Mouse (Mus musculus) naive thymus-derived CD4-positive, alpha-beta T cell, adult 2 months (primary cell): Measurements from ENCODE around the gene Acss2.

Experiments
- DNase-seq: peaks from one replicate; pipeline ENCODE4 v3.0.0-alpha.2; 2011; ENCODE audit warnings: low read depth

Gene Acss2

DNA sequence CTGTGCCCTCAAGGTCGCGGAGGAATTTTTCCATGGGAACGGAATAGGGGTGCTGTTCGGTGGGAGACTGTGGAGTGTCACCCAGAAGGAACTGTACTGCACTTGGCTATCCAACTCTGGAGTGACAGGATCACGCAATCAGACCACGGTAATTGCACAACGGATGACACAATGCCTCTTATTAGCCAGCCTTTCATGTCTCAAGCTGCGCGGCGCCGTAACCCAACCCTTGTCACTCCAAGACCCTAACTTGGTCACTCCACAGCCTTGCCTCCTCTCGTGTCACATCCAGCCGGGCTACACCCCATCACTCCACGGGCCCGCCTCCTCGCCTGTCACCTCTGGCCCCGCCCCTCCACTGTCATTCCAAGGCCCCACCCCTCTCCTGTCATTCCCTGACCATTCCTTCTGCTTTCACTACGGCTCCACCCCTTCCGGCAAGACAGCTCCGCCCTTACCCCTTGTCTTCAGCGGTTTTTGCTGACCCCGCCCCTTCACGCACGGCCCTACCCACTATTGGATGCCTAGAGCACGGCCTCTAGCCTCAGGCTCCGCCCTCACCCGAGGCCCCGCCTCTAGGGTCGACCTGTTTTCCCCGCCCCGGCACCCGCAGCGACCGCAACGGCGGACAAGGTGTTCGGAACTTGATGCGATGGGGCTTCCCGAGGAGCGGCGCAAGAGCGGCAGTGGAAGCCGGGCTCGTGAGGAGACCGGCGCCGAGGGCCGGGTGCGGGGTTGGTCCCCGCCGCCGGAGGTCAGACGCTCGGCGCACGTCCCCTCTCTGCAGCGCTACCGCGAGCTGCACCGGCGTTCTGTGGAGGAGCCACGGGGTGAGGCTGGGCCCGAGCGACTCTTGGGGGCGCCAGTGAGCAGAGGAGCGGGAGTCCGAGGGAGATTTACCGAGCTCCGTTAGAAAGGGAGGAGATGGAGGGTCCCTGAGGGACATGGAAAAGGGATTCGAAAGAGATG, at the start of gene Acss2, which contains the start of gene Ggt7:
TSS of gene Acss2 (plus strand) at position 494 of the 969 bp plus-strand sequence.
TSS of gene Ggt7 (minus strand) at position 783 of the 969 bp plus-strand sequence.
- DNase-seq: peak; percentile 98

DNA sequence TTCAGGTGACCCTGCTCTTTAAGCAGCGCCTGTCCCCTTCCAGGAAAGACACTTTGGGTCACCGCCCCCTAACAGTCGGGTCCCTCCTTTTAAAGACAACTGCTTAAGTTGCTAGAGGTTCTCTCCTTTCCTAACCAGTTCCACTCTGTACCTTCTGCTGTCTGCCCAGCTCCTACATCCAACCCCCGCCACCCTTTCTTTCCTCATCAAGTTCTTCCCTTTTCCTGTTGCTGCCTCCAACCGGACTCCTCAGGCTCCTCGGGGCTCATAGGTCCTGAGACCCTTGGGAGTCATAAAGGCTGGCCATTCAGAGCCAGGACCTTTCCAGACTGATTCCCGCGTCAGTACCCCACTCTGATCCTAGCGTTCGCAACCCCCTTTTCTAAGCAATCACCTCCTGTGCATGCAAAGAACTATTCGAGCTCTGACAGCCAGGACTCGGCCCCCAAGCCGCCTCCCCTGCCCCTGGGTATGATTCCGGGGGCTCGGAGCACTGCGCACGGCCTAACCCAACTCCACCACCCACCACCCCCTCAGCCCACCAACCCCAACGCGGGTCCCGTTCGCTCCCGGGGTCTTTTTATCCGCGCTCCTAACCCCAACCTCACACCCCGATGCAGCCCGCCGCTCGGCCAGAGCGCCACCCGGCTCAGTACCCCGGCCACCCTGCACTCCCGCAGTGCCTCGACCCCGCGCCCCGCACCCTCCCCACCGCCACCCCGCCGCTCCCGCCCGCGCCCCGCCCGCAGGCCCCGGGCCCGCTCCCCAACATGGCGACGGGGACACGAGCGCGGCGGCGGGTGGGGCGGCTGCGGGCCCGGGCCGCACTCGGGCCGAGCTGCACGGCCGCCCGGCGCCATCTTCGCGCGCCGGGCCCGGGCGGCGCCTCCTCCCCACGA, 44.8 kb upstream of the Acss2 start:
- peak; percentile 53 for DNase-seq

DNA sequence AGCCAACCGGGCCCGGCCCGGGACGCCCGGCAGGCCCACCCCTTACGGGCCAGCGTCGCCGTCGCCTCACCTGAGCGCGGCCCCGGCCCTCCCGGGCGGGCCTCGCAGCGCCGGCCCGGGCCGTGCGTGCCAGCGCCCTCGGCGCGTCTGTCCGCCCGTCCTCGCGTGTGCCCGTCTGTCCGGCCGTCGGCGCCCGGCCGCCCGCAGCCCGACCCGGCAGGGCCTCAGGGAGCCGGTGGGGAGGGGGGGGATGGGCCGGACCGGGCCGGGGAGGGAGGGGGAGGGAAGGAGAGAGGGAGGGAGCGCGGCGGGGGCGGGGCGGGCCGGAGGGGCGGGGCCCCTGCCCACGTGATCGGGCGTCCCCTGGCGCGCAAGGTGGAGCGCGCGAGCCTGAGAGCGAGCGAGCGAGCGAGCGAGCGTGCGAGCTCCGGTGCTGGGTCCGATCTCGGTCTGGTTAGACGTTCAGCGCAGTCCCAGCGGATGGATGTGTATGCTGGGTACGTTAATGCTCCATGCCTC, 44.1 kb upstream of the Acss2 start, which contains the start of gene Ncoa6:
TSS of gene Ncoa6 (minus strand) at position 325 of the 519 bp plus-strand sequence.
- peak; percentile 82 for DNase-seq

DNA sequence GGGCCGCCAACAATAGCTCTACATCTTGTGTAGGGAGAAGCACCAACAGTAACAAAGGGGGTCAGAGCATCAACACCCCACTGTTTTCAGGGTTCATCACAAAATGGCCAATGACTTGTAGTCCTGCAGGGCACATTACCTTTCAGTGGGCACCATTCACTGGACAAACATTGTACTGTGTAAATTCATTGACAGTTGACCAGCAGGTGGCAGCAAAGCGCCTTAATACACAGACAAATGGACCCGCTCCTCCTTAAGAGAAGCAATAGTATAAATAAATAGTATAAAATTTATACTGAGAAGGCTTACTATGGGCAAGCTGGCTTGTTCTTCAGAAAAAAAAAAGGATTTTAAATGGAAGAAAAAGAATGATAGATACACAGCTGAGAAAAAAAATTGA, 35.7 kb upstream of the Acss2 start:
- peak; percentile 81 for DNase-seq

DNA sequence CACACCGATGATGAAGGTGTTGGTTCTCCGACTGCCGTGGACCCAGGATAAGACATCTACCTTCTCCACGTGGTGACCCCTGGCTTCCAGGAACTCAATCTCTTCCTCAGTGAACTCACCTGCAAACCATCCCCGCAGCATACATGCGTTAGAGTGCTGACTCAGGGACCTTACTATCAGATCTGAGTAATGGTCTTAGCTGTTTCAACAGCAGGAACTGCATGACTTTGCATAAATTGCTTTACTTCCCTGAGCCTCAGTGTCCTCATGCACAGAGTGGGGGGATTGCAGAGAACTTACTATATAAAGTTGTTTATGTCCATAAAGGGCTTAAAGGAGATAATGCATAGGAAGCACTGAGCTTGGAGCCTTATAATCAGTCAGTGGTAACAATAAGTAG, 26.8 kb upstream of the Acss2 start:
- DNase-seq: no peak

DNA sequence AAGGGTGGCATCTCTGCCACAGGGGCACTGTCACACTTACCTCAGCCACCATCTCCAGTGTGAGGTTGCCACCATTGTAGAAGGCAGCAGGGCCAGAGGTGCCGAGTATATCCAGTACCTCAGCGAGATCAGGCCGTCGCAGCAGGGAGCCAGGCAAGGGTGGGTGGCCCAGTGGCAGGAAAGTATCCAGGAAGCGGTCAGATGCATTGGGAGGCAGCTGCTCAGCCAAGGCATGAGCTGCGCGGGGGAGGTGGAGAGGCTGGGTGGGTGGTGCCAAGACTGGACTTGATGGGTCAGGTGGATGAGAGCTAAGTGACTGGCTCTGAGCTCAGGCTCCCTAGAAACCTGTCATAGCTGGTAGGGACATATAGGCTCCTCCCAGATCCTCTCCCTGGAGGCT, 15.2 kb upstream of the Acss2 start:
- no peak for DNase-seq

DNA sequence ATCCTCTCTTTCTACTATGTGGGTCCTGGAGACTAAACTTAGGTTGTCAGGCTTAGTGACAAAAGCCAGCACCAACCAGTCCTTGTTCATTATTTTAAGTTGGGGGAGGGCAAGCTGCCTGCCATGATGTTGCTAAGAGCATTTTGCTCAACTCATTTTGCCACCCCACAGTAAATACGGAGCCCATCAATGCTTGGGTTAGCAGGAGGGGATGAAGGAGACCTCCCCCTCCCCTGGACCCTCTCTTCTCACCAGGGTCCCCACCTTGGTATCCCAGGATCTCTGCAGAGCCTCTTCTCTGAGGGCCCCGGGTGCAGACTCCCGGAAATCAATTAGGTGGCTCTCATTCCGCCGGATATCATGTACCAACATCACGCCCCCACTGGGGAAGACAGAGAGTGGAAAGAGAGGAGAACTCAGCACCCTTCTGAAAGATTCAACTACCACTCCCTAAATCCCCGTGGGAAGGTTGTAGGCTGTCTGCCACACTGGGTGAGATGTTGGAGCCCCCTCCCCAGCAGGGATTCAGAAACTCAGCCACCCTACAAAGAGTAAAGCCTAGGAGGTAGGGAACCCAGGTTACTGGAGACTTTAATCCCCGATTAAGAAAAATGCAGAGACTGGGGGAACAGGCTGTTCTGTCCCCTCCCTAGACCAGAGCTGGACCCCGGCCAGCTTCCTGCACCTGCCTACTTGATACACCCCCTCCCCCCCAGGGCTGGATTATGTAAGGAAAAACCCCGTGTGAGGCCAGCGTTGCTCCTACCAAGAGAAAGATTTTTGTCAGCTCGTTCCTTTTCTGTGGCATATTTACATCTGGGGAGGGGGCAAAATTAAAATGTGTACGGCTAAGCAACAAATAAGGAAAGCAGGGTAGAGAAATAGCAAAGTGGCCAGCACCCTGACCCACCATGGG, 13.1 kb upstream of the Acss2 start:
- DNase-seq: no peak

DNA sequence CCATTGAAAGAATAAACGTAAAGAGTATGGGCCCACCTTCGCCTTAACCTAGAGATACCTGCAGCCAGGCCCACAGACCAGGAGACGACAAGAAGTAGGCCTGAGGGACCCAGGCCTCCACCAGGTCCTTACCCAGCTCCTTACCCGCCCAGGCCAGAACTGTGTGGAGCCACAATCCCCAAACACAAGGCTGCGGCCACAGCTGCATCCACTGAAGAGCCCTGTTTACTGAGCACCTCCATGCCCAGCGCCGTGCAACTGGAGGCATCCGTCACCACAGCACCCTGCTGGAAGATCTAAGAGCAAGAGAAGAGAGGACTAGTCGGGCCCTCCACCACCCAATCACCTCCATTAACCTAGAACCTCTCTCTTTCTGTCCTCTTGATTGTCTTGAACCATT, 11.9 kb upstream of the Acss2 start:
- no peak for DNase-seq

DNA sequence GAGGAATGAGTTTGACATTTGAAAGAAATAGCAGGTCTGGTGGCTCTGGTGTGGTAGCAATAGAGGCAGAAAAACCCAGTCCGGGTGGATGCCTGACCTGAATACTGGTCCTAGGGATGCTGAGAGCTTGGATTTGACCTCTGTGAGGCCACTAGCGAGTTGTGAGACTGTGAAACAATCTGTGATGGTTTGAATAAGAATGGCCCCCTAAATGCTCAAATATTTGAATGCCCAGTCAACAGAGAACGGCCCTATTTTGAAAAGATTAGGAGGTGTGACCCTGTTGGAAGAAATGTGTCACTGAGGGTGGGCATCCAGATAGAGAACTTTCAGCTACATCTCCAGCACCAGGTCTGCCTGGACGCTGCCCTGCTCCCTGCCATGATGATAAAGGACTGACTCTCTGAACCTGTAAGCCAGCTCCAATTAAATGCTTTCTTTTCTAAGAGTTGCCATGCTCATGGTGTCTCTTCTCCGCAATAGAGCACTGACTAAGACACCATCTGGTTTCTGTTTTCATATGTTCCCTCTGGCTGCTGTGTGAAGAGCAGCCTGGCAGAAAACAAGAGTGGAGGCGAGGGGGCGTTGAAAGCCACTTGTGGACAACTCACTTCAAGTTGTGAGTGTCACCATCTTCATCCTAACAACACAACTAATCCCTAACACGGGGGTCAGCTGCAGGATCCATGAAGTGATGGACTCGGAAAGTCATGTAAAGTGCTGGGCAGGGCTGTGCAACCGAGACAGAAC, 9.9 kb upstream of the Acss2 start:
- no peak for DNase-seq

DNA sequence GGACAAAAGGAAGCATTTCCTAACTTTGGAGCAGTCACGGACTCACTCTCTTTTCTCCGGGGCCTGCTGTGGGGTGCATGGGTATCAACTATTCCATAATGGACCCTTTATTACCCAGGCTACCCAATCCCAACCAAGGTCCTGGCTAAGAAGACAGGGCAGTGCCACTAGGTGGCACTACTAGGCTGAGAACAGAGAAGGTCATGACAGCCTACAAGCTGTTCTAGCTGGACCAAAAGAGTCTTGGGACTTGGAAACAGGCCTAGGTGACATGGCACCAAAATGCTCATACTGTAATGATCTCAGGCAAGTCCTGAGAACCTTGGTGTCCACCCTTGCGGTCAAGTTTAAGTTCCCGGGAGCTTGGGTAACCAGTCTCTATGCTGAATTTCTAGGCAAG, 5.3 kb upstream of the Acss2 start:
- peak; percentile 85 for DNase-seq

DNA sequence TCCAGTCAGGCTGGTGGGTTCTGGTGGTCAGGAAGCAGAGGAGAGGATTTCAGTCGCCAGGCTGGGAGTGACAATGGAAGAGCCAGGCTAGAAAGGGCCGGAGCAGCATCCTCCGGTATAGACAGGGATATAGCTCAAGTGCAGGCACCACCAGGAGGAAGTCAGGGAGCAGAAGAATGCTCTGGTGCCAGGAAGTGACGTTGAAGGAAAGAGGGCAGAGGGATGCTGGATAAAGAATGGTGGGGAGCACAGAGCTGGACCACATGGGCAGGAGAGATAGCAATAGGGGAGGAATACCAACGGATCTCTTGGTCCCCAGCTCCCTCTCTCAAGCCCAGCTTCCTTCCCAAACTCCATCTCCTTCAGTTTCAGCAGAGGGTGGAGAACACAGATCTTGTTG, 4.2 kb upstream of the Acss2 start:
- peak; percentile 20 for DNase-seq

DNA sequence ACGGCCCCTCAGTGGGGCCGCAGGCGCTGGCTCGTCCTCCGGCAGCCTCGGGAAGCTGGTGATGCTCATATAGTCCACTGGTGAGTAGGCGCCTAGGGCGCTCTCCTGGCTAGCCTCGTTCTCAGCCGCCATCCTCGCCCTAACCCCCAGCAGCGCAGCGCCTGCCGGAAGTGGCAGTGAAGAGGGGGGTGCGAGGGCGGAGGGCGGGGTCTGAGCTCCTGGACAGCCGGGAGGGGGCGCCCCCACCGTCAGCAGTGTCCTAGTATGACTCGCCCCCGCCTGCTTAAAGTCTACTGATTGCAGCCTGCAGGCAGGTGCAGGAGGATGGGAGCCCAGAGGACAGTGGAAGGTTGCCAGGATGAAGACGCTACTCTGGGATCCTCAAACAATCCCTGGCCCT, 3.1 kb upstream of the Acss2 start:
- DNase-seq: peak; percentile 88

DNA sequence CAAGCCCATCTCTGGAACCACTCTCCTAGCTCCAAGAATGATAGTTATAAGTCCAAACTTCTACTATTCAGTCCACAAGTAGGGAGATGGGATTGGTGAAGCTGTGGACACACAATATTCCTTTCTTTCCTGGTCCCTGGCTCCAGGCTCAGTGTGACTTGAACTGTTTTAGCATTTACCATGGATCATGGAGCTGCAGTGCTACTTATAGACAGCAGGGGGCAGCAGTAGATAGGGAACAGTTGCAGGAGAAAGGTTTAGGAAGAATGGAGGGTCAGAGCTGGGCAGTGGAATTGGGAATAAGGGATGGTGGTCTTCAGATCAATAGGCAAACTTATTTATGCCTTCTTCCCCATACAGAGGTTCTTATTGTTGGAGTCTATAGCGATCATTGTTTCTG, 1.8 kb upstream of the Acss2 start:
- peak; percentile 76 for DNase-seq

DNA sequence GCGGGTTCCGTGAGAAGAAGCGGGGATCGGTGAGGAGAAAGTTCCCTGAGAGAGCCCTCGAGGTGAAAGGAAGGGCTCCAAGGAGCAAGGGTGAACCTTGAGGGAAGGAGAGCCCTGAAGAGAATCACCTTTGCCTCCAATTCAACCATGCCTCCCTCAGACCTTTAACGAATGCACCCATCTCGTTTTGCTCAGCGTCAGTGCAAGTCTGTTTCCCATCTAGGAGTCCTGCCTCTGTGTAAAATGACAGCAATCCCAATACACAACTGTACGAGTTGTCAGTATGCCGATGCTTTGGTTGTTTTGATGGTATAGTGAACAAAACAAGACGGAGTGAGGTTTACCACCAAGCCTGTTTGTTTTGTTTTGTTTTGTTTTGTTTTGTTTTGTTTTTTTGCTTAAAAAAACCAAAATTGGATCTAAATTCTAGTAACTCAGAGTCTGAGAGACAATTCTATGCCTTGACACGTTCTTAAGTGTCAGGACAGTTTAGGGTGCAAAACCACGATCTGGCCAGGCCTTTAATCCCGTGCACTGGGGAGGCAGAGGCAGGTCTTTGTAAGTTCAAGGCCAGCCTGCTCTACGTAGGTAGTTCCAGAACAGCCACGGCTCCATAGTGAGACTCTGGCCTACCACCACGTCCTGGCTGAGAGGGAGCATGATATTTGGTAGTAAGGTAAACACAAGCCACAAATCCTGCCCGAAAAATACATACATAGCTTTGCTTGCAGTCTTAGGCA, 953 bp downstream of the Acss2 start:
- no peak for DNase-seq

DNA sequence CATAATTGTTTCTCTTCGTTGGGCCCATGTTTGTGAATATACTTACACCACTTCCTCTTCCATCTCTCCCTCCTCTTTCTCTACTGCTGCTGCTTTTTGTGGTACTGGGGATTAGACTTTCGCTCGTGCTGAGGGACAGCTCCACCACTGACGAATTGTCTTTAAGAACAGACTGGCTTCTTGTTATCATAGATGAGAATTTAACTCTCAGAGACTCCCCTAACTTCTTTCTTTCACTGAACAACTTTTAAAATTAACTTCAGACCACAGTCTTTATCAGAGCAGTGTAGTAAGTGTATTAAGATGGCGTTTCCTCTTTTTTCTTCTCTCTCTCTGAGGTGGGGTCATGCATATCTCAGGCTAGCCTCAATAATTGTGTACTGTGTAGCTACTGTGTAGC, 6.0 kb downstream of the Acss2 start:
- DNase-seq: peak; percentile 7

DNA sequence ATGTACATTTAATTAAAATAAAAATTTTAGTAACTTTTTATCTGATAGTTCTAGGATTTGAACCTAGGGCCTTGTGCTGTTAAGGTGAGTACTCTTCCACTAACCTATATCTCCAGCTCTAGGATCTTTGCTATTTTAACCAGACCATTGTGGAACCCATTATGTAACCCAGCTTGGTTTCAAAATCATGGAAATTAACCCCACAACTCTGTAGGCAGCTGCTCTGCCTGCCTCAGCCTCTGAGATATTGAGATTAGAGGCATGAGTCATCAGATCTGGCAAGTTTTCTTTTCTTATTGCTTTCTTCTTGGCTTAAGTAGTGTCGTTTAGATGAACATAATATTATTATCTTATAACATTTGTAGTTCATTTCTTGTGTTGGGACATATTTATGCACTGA, 6.6 kb downstream of the Acss2 start:
- DNase-seq: no peak

DNA sequence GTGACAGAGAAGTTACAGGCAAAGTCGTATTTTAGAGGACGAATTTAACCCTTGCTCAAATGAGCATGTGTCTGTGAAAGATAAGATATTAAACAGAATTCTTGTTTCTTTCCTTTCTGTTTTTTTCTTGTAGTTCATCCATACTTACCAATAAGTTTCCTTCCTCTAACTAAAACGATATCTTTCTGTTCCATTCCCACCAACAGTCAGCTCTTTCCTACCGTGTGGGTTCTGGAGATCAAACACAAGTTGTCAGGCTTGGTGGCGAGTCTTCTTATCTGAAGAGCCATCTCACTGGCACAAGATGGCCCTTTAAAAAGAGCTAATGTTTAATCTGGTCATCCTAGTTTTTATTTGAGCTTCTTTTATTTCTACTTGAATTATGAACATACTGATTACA, 9.6 kb downstream of the Acss2 start:
- no peak for DNase-seq

DNA sequence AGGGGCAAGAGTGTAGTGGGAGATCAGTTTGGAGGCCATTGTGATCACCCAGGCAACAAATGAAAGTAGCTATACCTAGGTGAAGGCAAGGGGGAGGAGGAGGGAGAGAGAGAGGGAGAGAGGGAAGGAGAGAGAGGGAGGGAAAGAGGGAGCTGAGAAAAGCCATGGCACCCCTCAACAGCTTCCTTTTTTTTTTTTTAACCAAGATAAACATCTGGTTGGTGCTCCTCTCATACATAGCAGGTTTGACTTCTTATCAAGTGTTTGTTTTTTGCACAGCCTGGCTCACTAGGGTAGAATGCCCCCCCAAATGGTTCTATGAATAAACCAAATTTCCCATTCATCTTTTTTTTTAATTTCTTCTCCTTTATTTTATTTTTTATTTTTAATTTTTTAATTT, 18.5 kb downstream of the Acss2 start:
- DNase-seq: no peak

DNA sequence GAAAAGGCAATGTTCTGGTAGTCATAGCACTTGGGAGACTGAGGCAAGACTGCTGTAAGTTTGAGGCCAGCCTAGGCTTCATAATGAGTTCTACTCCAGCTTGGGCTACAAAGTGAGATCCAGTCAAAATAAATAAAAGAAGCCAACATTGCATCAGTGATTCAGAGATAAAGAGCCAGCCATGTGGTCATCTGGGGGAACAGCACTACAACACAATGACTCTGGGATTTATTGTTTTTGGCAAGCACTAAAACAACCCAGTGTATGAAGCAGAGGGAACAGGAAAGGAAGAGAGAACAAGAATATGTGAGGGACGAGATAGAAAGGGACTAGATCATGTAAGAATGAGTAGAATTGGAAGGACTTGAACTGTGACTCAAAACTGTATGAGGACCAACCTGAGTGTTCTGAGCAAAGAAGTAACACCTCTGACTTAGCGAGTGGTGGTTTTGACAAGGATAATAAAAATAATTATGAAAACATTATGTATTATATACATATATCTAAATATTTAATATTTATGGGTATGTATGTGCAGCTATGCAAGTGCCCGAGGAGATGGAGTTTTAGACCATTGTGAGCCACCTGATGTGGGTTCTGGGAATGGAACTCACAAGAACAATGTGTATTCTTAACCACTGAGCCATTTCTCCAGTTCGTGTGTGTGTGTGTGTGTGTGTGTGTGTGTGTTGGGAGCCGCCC, 20.2 kb downstream of the Acss2 start:
- DNase-seq: peak; percentile 66
